Mouse (Mus musculus): ENCODE measurements around the gene Rgs12. TPM values are rescaled to one million over a fixed set of nuclear protein-coding genes. Genes with fewer than 3 reads are reported as not detected.

The Rgs12 gene
- polyA plus RNA-seq, 1 experiment from 2014 or later = 30.0 TPM

GRCm38 (mm10) chr5:34909634-34910503, 39.4 kb upstream of the Rgs12 start:
- WGBS = 97% methylated on average over 1 of the region's 1 CpGs
- no peak overlapping the region for H3K27ac ChIP-seq (ENCODE audit: low read length)

GRCm38 (mm10) chr5:34910504-34910815, 38.8 kb upstream of the Rgs12 start:
- Histone ChIP-seq H3K4me3 (ENCODE audit: low read length) (no peak overlapping the region), H3K36me3 (ENCODE audit: control insufficient read depth, insufficient read depth) (peaks cover 16% of the 10 kb centered on the region), H3K9ac (ENCODE audit: low read length) (no peak overlapping the region), H3K27ac (ENCODE audit: low read length) (no peak overlapping the region), H3K9me3 (replicated peaks; ENCODE audit: control insufficient read depth, low read length) (no peaks in the 10 kb centered on the region), H3K27me3 (ENCODE audit: control insufficient read depth, insufficient read depth, low read length) (no peaks in the 10 kb centered on the region), H3K4me2 (ENCODE audit: low read depth, low read length) (no peak overlapping the region), H3K4me1 (ENCODE audit: control insufficient read depth, insufficient read depth, low read length) (peaks cover 12% of the 10 kb centered on the region)
- WGBS = 91% methylated on average over 4 of the region's 4 CpGs
- ATAC-seq (replicated peaks; ENCODE audit: extremely low read depth, insufficient read depth, low FRiP score) = no peak

More at GRCm38 (mm10) chr5:34909634-34910503, 39.4 kb upstream of the Rgs12 start:
- peaks cover 22% of the 10 kb centered on the region for H3K36me3 ChIP-seq (ENCODE audit: control insufficient read depth, insufficient read depth)
- H3K4me3 ChIP-seq (ENCODE audit: low read length) = no peak overlapping the region
- no peak for ATAC-seq (replicated peaks; ENCODE audit: extremely low read depth, insufficient read depth, low FRiP score)
- H3K4me1 ChIP-seq (ENCODE audit: control insufficient read depth, insufficient read depth, low read length) = peaks cover 12% of the 10 kb centered on the region
- H3K9me3 ChIP-seq (replicated peaks; ENCODE audit: control insufficient read depth, low read length) = no peaks in the 10 kb centered on the region
- H3K9ac ChIP-seq (ENCODE audit: low read length) = no peak overlapping the region
- H3K4me2 ChIP-seq (ENCODE audit: low read depth, low read length) = no peak overlapping the region
- no peaks in the 10 kb centered on the region for H3K27me3 ChIP-seq (ENCODE audit: control insufficient read depth, insufficient read depth, low read length)

- Histone ChIP-seq H3K9ac (ENCODE audit: low read length) (no peak overlapping the region), H3K4me2 (ENCODE audit: low read depth, low read length) (no peak overlapping the region), H3K36me3 (ENCODE audit: control insufficient read depth, insufficient read depth) (no peaks in the 10 kb centered on the region), H3K27ac (ENCODE audit: low read length) (no peak overlapping the region), H3K9me3 (replicated peaks; ENCODE audit: control insufficient read depth, low read length) (no peaks in the 10 kb centered on the region), H3K4me3 (ENCODE audit: low read length) (no peak overlapping the region), H3K27me3 (ENCODE audit: control insufficient read depth, insufficient read depth, low read length) (no peaks in the 10 kb centered on the region), H3K4me1 (ENCODE audit: control insufficient read depth, insufficient read depth, low read length) (peaks cover 6% of the 10 kb centered on the region)
- ATAC-seq (replicated peaks; ENCODE audit: extremely low read depth, insufficient read depth, low FRiP score) = peak; percentile 76
- WGBS = 3% methylated on average over 1 of the region's 1 CpGs
Observed at GRCm38 (mm10) chr5:34915801-34916200, 33.4 kb upstream of the Rgs12 start.

GRCm38 (mm10) chr5:34917234-34917655, 32.0 kb upstream of the Rgs12 start:
- peaks cover 6% of the 10 kb centered on the region for H3K4me1 ChIP-seq (ENCODE audit: control insufficient read depth, insufficient read depth, low read length)
- no peak overlapping the region for H3K4me2 ChIP-seq (ENCODE audit: low read depth, low read length)
- 81% methylated on average over 10 of the region's 10 CpGs for WGBS
- H3K9me3 ChIP-seq (replicated peaks; ENCODE audit: control insufficient read depth, low read length) = no peaks in the 10 kb centered on the region
- ATAC-seq (replicated peaks; ENCODE audit: extremely low read depth, insufficient read depth, low FRiP score) = no peak
- H3K4me3 ChIP-seq (ENCODE audit: low read length) = no peak overlapping the region
- H3K9ac ChIP-seq (ENCODE audit: low read length) = no peak overlapping the region
- no peaks in the 10 kb centered on the region for H3K27me3 ChIP-seq (ENCODE audit: control insufficient read depth, insufficient read depth, low read length)
- H3K27ac ChIP-seq (ENCODE audit: low read length) = no peak overlapping the region
- no peaks in the 10 kb centered on the region for H3K36me3 ChIP-seq (ENCODE audit: control insufficient read depth, insufficient read depth)

DNA sequence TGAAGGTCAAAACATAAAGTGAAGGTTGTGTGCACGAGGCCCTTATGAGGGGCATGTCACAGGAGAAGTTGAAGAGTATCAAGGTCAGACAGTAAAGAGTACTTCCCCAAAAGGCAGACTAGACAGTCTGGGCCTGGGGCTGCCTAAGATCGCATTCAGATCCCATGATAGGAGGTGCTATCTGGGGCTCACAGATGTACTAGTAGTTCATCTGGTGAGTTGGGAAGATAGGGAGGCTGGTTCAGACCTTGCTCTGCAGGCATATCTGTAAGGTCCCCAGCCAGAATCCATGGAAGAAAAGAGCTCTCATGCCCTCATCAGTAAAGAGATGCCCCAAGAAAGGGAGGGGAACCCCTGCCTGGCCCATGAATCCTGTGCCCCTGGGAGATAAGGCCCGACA, 30.5 kb upstream of the Rgs12 start:
- Histone ChIP-seq H3K4me3 (ENCODE audit: low read length) (no peak overlapping the region), H3K9me3 (replicated peaks; ENCODE audit: control insufficient read depth, low read length) (no peaks in the 10 kb centered on the region), H3K27me3 (ENCODE audit: control insufficient read depth, insufficient read depth, low read length) (no peaks in the 10 kb centered on the region), H3K4me2 (ENCODE audit: low read depth, low read length) (no peak overlapping the region), H3K4me1 (ENCODE audit: control insufficient read depth, insufficient read depth, low read length) (peaks cover 6% of the 10 kb centered on the region), H3K36me3 (ENCODE audit: control insufficient read depth, insufficient read depth) (peaks cover 2% of the 10 kb centered on the region; the same call in 1 of the 2 replicates), H3K9ac (ENCODE audit: low read length) (no peak overlapping the region), H3K27ac (ENCODE audit: low read length) (no peak overlapping the region)
- WGBS = 74% methylated on average over 3 of the region's 3 CpGs
- no peak for ATAC-seq (replicated peaks; ENCODE audit: extremely low read depth, insufficient read depth, low FRiP score)

DNA sequence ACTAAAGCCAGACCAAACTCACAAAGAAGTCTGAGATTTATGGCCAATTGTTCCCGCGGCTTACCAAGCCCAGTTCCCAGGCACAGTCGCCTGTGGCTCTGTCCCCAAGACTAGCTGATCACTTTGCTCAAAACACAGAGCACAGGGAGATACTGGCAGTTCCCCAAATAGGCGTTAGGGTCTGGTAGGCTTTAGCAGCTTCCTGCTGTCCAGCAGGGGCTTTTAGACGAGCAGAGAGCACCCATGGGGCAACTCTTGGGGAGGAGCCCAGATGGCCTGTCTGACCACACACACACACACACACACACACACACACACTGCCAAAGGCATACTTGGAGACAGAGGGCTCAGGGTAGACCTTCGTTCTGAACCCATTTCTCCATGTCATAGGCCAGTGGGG, 26.7 kb upstream of the Rgs12 start:
- WGBS = 81% methylated on average over 6 of the region's 6 CpGs

GRCm38 (mm10) chr5:34923920-34924319, 25.3 kb upstream of the Rgs12 start:
- Histone ChIP-seq H3K27me3 (ENCODE audit: control insufficient read depth, insufficient read depth, low read length) (no peaks in the 10 kb centered on the region), H3K4me1 (ENCODE audit: control insufficient read depth, insufficient read depth, low read length) (no peaks in the 10 kb centered on the region), H3K27ac (ENCODE audit: low read length) (no peak overlapping the region), H3K36me3 (ENCODE audit: control insufficient read depth, insufficient read depth) (peaks cover 4% of the 10 kb centered on the region; the same call in 1 of the 2 replicates), H3K9me3 (replicated peaks; ENCODE audit: control insufficient read depth, low read length) (no peaks in the 10 kb centered on the region), H3K4me2 (ENCODE audit: low read depth, low read length) (no peak overlapping the region), H3K4me3 (ENCODE audit: low read length) (no peak overlapping the region), H3K9ac (ENCODE audit: low read length) (no peak overlapping the region)
- 76% methylated on average over 4 of the region's 4 CpGs for WGBS
- ATAC-seq (replicated peaks; ENCODE audit: extremely low read depth, insufficient read depth, low FRiP score) = no peak

More for the DNA sequence above, 26.7 kb upstream of the Rgs12 start:
- H3K36me3 ChIP-seq (ENCODE audit: control insufficient read depth, insufficient read depth) = peaks cover 4% of the 10 kb centered on the region; the same call in 1 of the 2 replicates
- H3K4me1 ChIP-seq (ENCODE audit: control insufficient read depth, insufficient read depth, low read length) = no peaks in the 10 kb centered on the region
- no peak overlapping the region for H3K4me3 ChIP-seq (ENCODE audit: low read length)
- no peak for ATAC-seq (replicated peaks; ENCODE audit: extremely low read depth, insufficient read depth, low FRiP score)
- H3K27ac ChIP-seq (ENCODE audit: low read length) = no peak overlapping the region
- no peak overlapping the region for H3K4me2 ChIP-seq (ENCODE audit: low read depth, low read length)
- H3K27me3 ChIP-seq (ENCODE audit: control insufficient read depth, insufficient read depth, low read length) = no peaks in the 10 kb centered on the region
- no peak overlapping the region for H3K9ac ChIP-seq (ENCODE audit: low read length)
- H3K9me3 ChIP-seq (replicated peaks; ENCODE audit: control insufficient read depth, low read length) = no peaks in the 10 kb centered on the region

DNA sequence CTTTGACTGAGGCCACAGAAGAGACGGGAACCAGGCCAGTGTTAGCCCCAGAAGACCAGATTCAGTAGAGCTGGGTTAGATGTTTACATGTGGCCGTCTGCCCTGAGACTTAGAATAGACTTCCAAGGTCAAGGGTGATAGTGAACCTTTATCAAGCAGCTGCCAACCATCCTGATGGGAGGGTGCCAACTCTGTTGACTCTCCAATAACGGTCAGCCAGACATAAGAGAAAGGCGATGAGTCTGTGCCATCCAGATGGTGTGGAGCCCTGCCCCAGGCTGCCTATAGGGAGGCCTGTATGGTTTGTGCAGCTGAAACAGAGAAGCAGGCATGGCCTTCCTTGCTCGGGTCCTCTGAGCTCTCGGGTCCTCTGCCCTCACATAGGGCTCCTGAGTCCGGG, 24.7 kb upstream of the Rgs12 start:
- no peaks in the 10 kb centered on the region for H3K9me3 ChIP-seq (replicated peaks; ENCODE audit: control insufficient read depth, low read length)
- ATAC-seq (replicated peaks; ENCODE audit: extremely low read depth, insufficient read depth, low FRiP score) = no peak
- H3K4me3 ChIP-seq (ENCODE audit: low read length) = no peak overlapping the region
- H3K36me3 ChIP-seq (ENCODE audit: control insufficient read depth, insufficient read depth) = peaks cover 4% of the 10 kb centered on the region; the same call in 1 of the 2 replicates
- H3K9ac ChIP-seq (ENCODE audit: low read length) = no peak overlapping the region
- no peaks in the 10 kb centered on the region for H3K4me1 ChIP-seq (ENCODE audit: control insufficient read depth, insufficient read depth, low read length)
- no peaks in the 10 kb centered on the region for H3K27me3 ChIP-seq (ENCODE audit: control insufficient read depth, insufficient read depth, low read length)
- WGBS = 75% methylated on average over 7 of the region's 7 CpGs
- H3K4me2 ChIP-seq (ENCODE audit: low read depth, low read length) = no peak overlapping the region
- no peak overlapping the region for H3K27ac ChIP-seq (ENCODE audit: low read length)

GRCm38 (mm10) chr5:34927648-34928047, 21.6 kb upstream of the Rgs12 start:
- Histone ChIP-seq H3K36me3 (ENCODE audit: control insufficient read depth, insufficient read depth) (peaks cover 4% of the 10 kb centered on the region; the same call in 1 of the 2 replicates), H3K4me2 (ENCODE audit: low read depth, low read length) (no peak overlapping the region), H3K4me1 (ENCODE audit: control insufficient read depth, insufficient read depth, low read length) (peaks cover 16% of the 10 kb centered on the region), H3K9ac (ENCODE audit: low read length) (no peak overlapping the region), H3K27me3 (ENCODE audit: control insufficient read depth, insufficient read depth, low read length) (no peaks in the 10 kb centered on the region), H3K27ac (ENCODE audit: low read length) (no peak overlapping the region), H3K9me3 (replicated peaks; ENCODE audit: control insufficient read depth, low read length) (no peaks in the 10 kb centered on the region), H3K4me3 (ENCODE audit: low read length) (no peak overlapping the region)
- 82% methylated on average over 4 of the region's 4 CpGs for WGBS
- ATAC-seq (replicated peaks; ENCODE audit: extremely low read depth, insufficient read depth, low FRiP score) = no peak

Data from heart, embryonic 16.5 days (tissue).